Mouse (Mus musculus): ENCODE results near the gene Sh3kbp1.
A peak's percentile ranks its signal among the peaks of the same experiment; 100 is the strongest.

Gene Sh3kbp1

GRCm38 (mm10) chrX:159840225-159840624, 213.2 kb downstream of the Sh3kbp1 start:
- no peak for DNase-seq

DNA sequence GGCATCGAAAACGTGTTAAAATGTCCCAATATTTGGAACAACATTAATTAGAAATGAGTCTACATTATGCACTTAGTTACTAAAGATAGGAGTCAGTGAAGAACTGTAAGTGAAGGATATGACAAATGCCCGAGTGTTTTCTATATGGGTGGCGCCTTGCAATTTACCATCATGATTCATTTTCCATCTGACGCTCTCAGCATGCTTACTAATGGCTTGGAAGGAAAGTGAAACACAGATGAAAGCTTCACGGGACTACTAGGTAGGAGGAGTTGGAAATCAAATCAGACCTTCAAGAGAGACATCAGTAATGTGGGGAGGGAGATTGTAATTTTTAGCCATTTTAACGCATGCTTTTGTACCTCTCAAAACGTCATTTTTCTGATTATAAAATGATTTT, 223.7 kb downstream of the Sh3kbp1 start:
- DNase-seq, result no peak

- no peak for DNase-seq
These were observed 229.8 kb downstream of the Sh3kbp1 start for GRCm38 (mm10) chrX:159856866-159857265.

- no peak for DNase-seq
These were observed 231.1 kb downstream of the Sh3kbp1 start for GRCm38 (mm10) chrX:159858126-159858525.

GRCm38 (mm10) chrX:159860841-159861530, 233.9 kb downstream of the Sh3kbp1 start:
- DNase-seq, result no peak

- no peak for DNase-seq
These were observed 240.6 kb downstream of the Sh3kbp1 start for GRCm38 (mm10) chrX:159867660-159868059.

GRCm38 (mm10) chrX:159872521-159872920, 245.4 kb downstream of the Sh3kbp1 start:
- DNase-seq, result no peak

DNA sequence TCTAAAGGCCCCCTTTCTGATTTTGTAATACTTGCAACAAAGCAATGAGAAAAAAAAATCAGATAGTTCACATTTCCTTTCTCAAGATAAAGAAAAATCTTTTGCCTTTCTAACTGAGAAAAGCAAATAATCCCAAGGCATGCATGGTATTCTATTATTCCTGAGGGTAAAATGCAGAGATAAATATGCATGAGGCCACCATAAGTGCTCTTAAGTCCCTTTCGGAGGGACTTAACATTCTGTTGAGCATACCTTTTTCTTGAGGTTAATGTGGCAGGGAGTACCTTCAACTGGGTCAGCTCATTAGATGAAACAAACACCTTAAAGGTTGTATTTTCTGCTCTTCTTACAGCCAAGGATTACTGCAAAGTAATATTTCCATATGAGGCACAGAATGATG, 250.7 kb downstream of the Sh3kbp1 start:
- DNase-seq, result no peak

DNA sequence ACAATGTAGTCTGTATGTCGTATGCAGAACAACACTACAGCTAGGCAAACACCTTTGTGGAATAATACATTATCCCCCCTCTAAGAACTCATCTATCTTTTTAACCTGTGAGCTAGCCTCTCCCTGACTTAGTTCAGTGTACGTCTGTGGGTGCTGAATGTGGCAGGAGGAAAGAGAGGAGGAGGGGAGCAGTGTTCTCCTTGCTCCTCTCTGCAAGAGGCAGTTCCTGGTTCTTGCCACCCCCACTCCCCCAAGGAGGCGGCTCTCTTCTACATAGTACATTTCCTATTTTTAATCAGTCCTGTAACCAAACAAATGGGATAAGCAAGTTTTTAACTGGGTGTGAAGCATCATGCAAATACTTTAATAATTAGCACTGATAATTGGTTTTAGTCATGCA, 252.4 kb downstream of the Sh3kbp1 start:
- no peak for DNase-seq

- no peak for DNase-seq
These were observed 254.5 kb downstream of the Sh3kbp1 start for GRCm38 (mm10) chrX:159881576-159881975.

DNA sequence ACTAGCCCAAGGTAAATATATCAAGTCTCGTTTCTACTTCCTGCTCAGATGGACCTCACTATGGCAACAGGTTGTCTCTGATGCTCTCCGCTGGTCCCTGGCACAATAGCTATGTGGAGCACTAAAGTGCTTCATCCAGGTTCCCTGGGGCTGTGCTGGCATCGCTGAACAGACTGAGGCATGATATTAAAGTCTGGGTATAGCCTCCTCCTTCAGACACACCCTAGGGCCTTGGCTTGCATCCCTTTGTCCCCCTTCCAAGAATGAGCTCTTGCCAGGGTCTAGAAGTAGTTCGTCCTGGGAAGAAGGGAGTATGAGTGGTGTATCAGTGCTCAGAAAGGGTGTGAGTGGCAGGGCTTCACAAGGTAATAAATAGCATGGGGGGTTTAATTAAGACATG, 269.5 kb downstream of the Sh3kbp1 start:
- peak in 1 of 2 experiments; percentile 1 for DNase-seq

- DNase-seq, result no peak
These were observed 271.0 kb downstream of the Sh3kbp1 start for GRCm38 (mm10) chrX:159898110-159898509.

GRCm38 (mm10) chrX:159899121-159899520, 272.0 kb downstream of the Sh3kbp1 start:
- DNase-seq, result no peak

DNA sequence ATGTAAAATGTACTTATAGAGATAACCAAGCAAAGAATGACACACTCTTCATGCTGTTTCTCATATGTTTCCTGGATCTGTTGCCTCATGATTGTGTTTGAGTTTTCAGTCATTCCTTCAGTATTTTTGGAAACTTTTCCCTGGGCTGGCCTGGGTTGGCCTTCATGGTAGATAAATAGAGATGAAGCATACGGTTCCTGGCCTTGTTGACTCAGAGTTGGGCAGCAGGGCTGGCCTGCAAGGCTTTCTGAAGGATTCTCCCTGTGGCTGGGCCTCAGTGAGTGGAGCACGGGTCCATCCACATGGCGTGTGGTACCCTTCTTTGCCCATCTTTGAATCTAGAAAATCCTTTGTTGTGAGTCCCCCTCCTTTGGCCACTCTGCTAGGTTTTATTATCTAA, 276.3 kb downstream of the Sh3kbp1 start:
- DNase-seq, result no peak

DNA sequence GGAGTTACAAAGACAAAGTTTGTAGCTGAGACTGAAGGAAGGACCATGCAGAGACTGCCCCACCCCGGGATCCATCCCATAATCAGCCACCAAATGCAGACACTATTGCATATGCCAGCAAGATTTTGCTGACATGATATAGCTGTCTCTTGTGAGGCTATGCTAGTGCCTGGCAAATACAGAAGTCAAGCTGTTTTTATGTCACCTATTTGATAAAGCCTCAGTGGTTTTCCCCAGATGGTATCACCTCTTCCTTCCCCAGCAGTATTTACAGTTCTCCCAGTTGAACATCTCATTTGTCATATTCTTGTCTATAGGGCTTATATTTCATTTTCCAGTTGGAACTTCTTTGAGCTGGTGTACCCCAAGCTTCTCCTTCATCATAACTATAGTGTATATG, 280.6 kb downstream of the Sh3kbp1 start:
- no peak for DNase-seq

GRCm38 (mm10) chrX:159909446-159910277, 282.6 kb downstream of the Sh3kbp1 start:
- no peak for DNase-seq

- DNase-seq, result no peak
These were observed 283.5 kb downstream of the Sh3kbp1 start for GRCm38 (mm10) chrX:159910600-159910999.

DNA sequence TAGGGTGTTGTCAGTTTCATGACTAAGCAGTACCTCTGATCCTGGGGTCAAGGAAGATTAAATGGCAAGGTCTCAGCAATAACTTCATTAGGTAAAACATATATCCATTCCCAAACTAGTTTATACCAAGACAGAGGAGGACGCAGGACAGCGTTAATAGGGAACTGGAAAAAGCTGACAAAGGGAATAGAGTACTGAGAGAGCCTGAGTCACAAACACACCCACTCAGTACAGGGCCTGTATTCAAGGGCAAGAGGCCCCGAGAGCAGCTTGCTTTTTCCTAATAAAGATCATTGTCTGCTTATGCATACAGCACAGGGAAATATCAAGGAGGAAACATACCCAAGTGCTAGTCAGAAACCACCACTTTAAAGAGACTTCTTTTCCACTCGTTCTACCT, 284.5 kb downstream of the Sh3kbp1 start:
- no peak for DNase-seq

DNA sequence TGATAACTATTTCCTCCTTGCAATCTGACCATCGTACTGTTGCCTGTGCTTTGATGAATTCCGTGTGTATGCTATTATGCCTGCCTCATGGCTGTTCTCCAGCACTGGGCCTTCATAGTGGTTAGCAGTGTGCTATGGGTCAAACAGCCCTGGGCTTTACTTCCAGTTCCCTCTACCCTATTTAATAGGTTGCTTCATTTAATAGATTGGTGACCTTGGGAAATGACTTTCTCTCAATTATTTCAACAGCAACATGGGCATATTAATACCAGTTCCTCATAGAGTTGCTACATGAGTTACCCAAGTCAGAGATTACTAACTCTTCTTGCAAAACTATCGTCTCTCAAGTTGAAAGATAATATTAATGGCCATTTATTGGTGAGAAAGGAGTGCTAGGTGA, 285.0 kb downstream of the Sh3kbp1 start:
- DNase-seq, result no peak

- no peak for DNase-seq
These were observed 286.4 kb downstream of the Sh3kbp1 start for GRCm38 (mm10) chrX:159913489-159913888.

DNA sequence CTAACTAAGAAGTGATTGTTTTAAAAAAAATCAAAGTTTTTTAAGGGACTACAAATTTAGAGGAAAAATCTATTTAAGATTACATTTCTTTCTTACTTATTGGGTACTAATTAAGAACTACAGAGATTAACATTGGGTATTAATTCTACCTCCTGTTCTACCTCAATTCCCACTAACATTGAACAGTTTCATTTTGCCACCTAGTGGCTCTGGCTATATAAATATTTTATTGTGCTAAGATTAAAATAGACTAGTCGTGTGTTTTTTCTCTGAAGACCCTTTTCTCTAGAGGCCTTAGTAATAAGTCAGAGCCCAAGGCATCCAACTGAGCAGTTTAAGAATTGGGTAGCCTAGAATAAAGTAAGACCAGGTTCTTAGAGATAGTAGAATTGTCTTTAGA, 288.1 kb downstream of the Sh3kbp1 start:
- no peak for DNase-seq

DNA sequence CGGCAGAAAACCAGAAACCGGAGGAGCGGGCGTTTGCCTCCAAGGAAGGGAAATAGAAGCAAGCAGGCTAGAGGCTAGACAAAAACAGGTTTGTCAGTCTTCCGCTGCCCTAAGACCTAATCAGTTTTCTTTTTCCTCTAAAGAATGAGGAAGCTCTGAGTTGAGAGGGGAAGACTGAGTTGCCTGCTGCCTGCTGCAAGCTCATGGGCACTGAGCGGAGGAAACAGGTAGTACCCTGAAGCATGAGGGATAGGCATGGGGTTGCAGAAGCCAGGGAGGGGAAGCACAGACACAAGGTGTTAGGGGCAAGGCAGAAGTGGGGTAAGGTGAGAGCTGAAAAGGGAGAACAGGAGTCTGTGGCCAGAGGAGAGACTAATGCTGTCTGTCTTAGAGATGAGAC, 297.7 kb downstream of the Sh3kbp1 start:
- no peak for DNase-seq

- no peak for DNase-seq
These were observed 301.1 kb downstream of the Sh3kbp1 start for GRCm38 (mm10) chrX:159928165-159928564.

- DNase-seq, result no peak
These were observed 301.8 kb downstream of the Sh3kbp1 start for GRCm38 (mm10) chrX:159928834-159929233.
